Comparison of ENCODE assay signal across 27 mouse cellular contexts in the genomic region with DNA sequence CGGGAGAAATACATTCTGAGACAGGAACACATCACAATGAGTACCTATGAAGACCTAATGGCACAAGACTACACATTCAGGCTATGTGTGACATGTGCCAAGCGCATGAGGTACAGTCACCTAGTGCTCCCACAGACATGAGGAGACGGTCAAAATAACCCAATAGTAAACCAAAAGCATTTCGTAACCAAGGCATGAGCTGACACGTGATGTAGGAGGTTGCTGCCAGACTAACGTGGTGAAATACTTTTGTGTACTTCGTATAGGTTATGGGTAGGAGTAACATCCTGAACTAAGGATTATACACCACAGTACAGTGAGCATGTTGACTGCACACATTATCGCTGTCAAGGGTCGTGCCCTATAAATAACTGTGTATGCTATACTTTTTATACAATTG.
DNase-seq lines count a peak whose midpoint lies in the region; ATAC-seq and TF ChIP-seq lines count a peak whose summit lies in the region.
"Had no signal": no experiment of that assay in that cellular context is flagged by ENCODE, and none has a peak within 500 bp of the region (broad histone marks: within the 10 kb centered on the region; RNA-seq: fewer than 3 reads in every experiment).

No protein-coding gene starts in this region.

- H3K27ac ChIP-seq in liver, adult 2 months (replicated peaks; ENCODE audit: insufficient read depth, low read depth, low read length): no peak overlapping the region
- H3K27ac ChIP-seq in hindbrain, postnatal 0 days: no peak overlapping the region
- H3K27ac ChIP-seq: embryonic facial prominence, embryonic 10.5 days; embryonic facial prominence, embryonic 15.5 days; heart, embryonic 10.5 days; hindbrain, embryonic 12.5 days; midbrain, embryonic 12.5 days; neural tube, embryonic 13.5 days had no signal

- peaks cover 4% of the 10 kb centered on the region; the same call in 1 of the 2 replicates for H3K4me1 ChIP-seq in liver, adult 2 months (ENCODE audit: control insufficient read depth, insufficient read depth, low read length)
- no peaks in the 10 kb centered on the region; the same call in 1 of the 2 replicates for H3K4me1 ChIP-seq in hindbrain, postnatal 0 days (ENCODE audit: insufficient read depth, low read length)

- peaks cover 15% of the 10 kb centered on the region for H3K36me3 ChIP-seq in liver, adult 2 months (ENCODE audit: control insufficient read depth, insufficient read depth, low read length)
- H3K36me3 ChIP-seq in hindbrain, postnatal 0 days (ENCODE audit: insufficient read depth, low read length): no peaks in the 10 kb centered on the region
- H3K36me3 ChIP-seq: forebrain, embryonic 15.5 days had no signal

- H3K27me3 ChIP-seq in liver, adult 2 months (ENCODE audit: control insufficient read depth, insufficient read depth, low read length): no peaks in the 10 kb centered on the region
- H3K27me3 ChIP-seq in hindbrain, postnatal 0 days (ENCODE audit: insufficient read depth, low read length): no peaks in the 10 kb centered on the region
- H3K27me3 ChIP-seq: CH12.LX; embryonic facial prominence, embryonic 15.5 days; forebrain, embryonic 15.5 days; heart, embryonic 15.5 days; megakaryocyte, embryonic 14.5 days; midbrain, embryonic 12.5 days had no signal

- ATAC-seq in granulocyte monocyte progenitor cell, adult 5-6 weeks (replicated peaks; ENCODE audit: poor library complexity, severe bottlenecking): peak; percentile 71
- ATAC-seq in neutrophil, adult 5-6 weeks (ENCODE audit: extremely low read depth, insufficient number of reproducible peaks, low FRiP score, poor library complexity, severe bottlenecking): peak; percentile 34; the same call in 1 of the 2 replicates
- no peak for ATAC-seq in hindbrain, postnatal 0 days
- ATAC-seq: activated CD4-positive, CD25-positive, alpha-beta regulatory T cell, adult 4 months; forebrain, embryonic 15.5 days; intestine, embryonic 16.5 days had no signal

- no peaks in the 10 kb centered on the region for H3K9me3 ChIP-seq in hindbrain, postnatal 0 days (ENCODE audit: low read length)
- H3K9me3 ChIP-seq: embryonic facial prominence, embryonic 10.5 days; embryonic facial prominence, embryonic 15.5 days; forebrain, embryonic 15.5 days; heart, embryonic 10.5 days; heart, embryonic 15.5 days; hindbrain, embryonic 12.5 days; megakaryocyte, embryonic 14.5 days; midbrain, embryonic 12.5 days; neural tube, embryonic 13.5 days had no signal

- WGBS in liver, adult 2 months: 32% methylated on average over 9 of the region's 9 CpGs
- WGBS in hindbrain, postnatal 0 days: 94% methylated on average over 9 of the region's 9 CpGs

- no peak overlapping the region for H3K9ac ChIP-seq in liver, adult 2 months (ENCODE audit: low read depth, low read length)
- no peak overlapping the region for H3K9ac ChIP-seq in hindbrain, postnatal 0 days (replicated peaks; ENCODE audit: low read length)
- H3K9ac ChIP-seq: embryonic facial prominence, embryonic 15.5 days; forebrain, embryonic 15.5 days; heart, embryonic 15.5 days; hindbrain, embryonic 12.5 days; midbrain, embryonic 12.5 days; neural tube, embryonic 13.5 days had no signal

- H3K4me2 ChIP-seq in hindbrain, postnatal 0 days (ENCODE audit: low read depth, low read length): no peak overlapping the region
- H3K4me2 ChIP-seq: embryonic facial prominence, embryonic 15.5 days; forebrain, embryonic 15.5 days; heart, embryonic 15.5 days; hindbrain, embryonic 12.5 days; midbrain, embryonic 12.5 days; neural tube, embryonic 13.5 days had no signal

- no peak for TF ChIP-seq CTCF in liver, adult 2 months (IDR thresholded peaks at IDR 0.05; ENCODE audit: low read depth, low read length)
- no peak for TF ChIP-seq CTCF in hindbrain, postnatal 0 days (IDR thresholded peaks at IDR 0.05; ENCODE audit: low read depth)

- peaks cover 22% of the 10 kb centered on the region for H3K79me2 ChIP-seq in liver, adult 2 months (ENCODE audit: control insufficient read depth, insufficient read depth, low read length)

- DNase-seq in liver, adult 2 months (ENCODE audit: extremely low read depth, low read depth, low spot score): peak; percentile 91
- no peak for DNase-seq in liver
- DNase-seq in fat pad, adult 2 months (ENCODE audit: extremely low read depth, low read depth, low spot score): peak; percentile 85
- no peak for DNase-seq in hindbrain, postnatal 0 days (ENCODE audit: low spot score)
- DNase-seq: adrenal gland, adult 8-10 months; cerebellum, adult 2 months; cerebellum, postnatal 14 days; heart, postnatal 36 days; kidney, adult 9 months; kidney, postnatal 14 days; left cerebral cortex, postnatal 4 days; lung, adult 2 months; lung, postnatal 10 days had no signal

- TF ChIP-seq POLR2A in liver, adult 2 months (IDR thresholded peaks at IDR 0.05; ENCODE audit: extremely low read depth, insufficient read depth, low read length): no peak

- H3K4me3 ChIP-seq in liver, adult 2 months (ENCODE audit: insufficient read depth, low read depth, low read length): no peak overlapping the region
- no peak overlapping the region for H3K4me3 ChIP-seq in hindbrain, postnatal 0 days (ENCODE audit: low read length)
- H3K4me3 ChIP-seq: embryonic facial prominence, embryonic 10.5 days; embryonic facial prominence, embryonic 15.5 days; forebrain, embryonic 15.5 days; heart, embryonic 10.5 days; heart, embryonic 15.5 days; hindbrain, embryonic 12.5 days; megakaryocyte, embryonic 14.5 days; midbrain, embryonic 12.5 days; neural tube, embryonic 13.5 days had no signal

Comparison
In these comparisons a context has a peak if more than half of its experiments do, and no peak if none do; other contexts are left out.
1. DNase-seq: peak in liver, adult 2 months (single experiment) and fat pad, adult 2 months (single experiment); none in liver (single experiment) and hindbrain, postnatal 0 days (single experiment).